Mouse (Mus musculus) heart, embryonic 16.5 days (tissue): ENCODE measurements around the gene Gm5797. TPM values are rescaled to one million over a fixed set of nuclear protein-coding genes. Genes with fewer than 3 reads are reported as not detected.
"Not testable (repeated sequence)": the region's sequence is repeated elsewhere in the genome, so short reads cannot be mapped to it uniquely, and the experiment has no call there.

Source experiments
- ATAC-seq: fragments of 200-750 bp; cut with Nextera tagmentation; replicated peaks from 2 replicates; pipeline ENCODE4 v1.8.0; 2017; ENCODE audit warnings: moderate number of reproducible peaks; ENCODE audit not compliant: insufficient read depth, low FRiP score; ENCODE audit errors: extremely low read depth
- H3K27ac ChIP-seq: fragments of 300-500 bp; sonication (generic); 2 replicates; pipeline ENCODE4 v1.5.1; 2014; ENCODE audit warnings: mild to moderate bottlenecking, low read length, control low read depth, moderate library complexity
- H3K27me3 ChIP-seq: fragments of 300-500 bp; sonication (generic); 2 replicates; pipeline ENCODE4 v1.6.1; 2014; ENCODE audit warnings: low read length, mixed read lengths; ENCODE audit not compliant: control insufficient read depth, insufficient read depth
- H3K36me3 ChIP-seq: fragments of 300-500 bp; sonication (generic); 2 replicates; pipeline ENCODE4 v1.6.1; 2014; ENCODE audit not compliant: control insufficient read depth, insufficient read depth
- H3K4me1 ChIP-seq: fragments of 300-500 bp; sonication (generic); 2 replicates; pipeline ENCODE4 v1.6.1; 2014; ENCODE audit warnings: low read length, mixed read lengths; ENCODE audit not compliant: control insufficient read depth, insufficient read depth
- H3K4me2 ChIP-seq: fragments of 300-500 bp; sonication (generic); 2 replicates; pipeline ENCODE4 v1.6.1; 2014; ENCODE audit warnings: low read depth, mild to moderate bottlenecking, control low read depth, low read length
- H3K4me3 ChIP-seq: fragments of 300-500 bp; sonication (generic); 2 replicates; pipeline ENCODE4 v1.5.1; 2014; ENCODE audit warnings: mild to moderate bottlenecking, control low read depth, low read length
- H3K9ac ChIP-seq: fragments of 300-500 bp; sonication (generic); 2 replicates; pipeline ENCODE4 v1.6.1; 2014; ENCODE audit warnings: low read length, control low read depth
- H3K9me3 ChIP-seq: fragments of 300-500 bp; sonication (generic); replicated peaks from 2 replicates; pipeline ENCODE4 v1.6.1; 2016; ENCODE audit warnings: low read length; ENCODE audit not compliant: control insufficient read depth
- WGBS: fragments of 180-500 bp; shearing (Covaris S2); extraction: QIAGEN DNeasy Blood & Tissue Kit; methylation state at CpG from one replicate; pipeline ENCODE4 v1.1.7; 2014; 5-methylcytosine and 5-hydroxymethylcytosine counted together
- polyA plus RNA-seq: library from polyadenylated mRNA; unstranded; fragments of >200 nt; fragmentation: Nextera tagmentation; extraction: Ambion mirVana; gene quantifications from 2 replicates; pipeline ENCODE4 v1.2.1, GENCODE M21; 2015

Gm5797 gene
- polyA plus RNA-seq = not detected in 2 replicates

DNA sequence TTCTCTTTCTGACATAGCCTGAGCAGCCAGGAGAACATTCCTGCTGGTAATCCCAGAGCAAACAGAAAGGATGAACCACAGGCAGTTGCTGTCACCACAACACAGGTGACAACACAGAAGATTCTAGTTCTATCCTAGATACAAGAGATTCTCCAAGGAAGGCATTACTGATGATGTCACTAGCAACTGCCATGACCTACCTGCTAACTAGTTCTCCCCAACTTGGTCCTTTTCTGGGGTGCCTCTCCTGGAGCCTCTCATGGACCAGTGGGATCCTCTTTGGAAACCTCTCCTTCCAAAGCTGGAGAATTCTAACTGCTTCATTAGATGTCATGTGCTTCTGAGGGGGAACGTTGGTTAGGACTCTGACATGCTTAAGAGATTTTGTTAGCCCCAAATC lies at the start of gene Gm5797:
Gene Gm5797, minus strand, starts transcription at position 101 of the 400 bp plus-strand sequence.
- ATAC-seq, H3K9me3 ChIP-seq, H3K4me1 ChIP-seq, H3K4me3 ChIP-seq, H3K36me3 ChIP-seq, H3K27me3 ChIP-seq, H3K4me2 ChIP-seq, H3K27ac ChIP-seq, H3K9ac ChIP-seq: not testable (repeated sequence)
- no CpG with 5 or more reads among the region's 1 CpGs for WGBS

DNA sequence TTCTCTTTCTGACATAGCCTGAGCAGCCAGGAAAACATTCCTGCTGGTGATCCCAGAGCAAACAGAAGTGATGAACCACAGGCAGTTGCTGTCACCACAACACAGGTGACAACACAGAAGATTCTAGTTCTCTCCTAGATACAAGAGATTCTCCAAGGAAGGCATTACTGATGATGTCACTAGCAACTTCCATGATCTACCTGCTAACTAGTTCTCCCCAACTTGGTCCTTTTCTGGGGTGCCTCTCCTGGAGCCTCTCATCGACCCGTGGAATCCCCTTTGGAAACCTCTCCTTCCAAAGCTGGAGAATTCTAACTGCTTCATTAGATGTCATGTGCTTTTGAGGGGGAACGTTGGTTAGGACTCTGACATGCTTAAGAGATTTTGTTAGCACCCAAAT lies 32.8 kb upstream of the Gm5797 start, which contains the start of gene Gm8374:
Gene Gm8374, minus strand, starts transcription at position 101 of the 400 bp plus-strand sequence.
- H3K9me3 ChIP-seq, ATAC-seq, H3K9ac ChIP-seq, H3K27ac ChIP-seq, H3K27me3 ChIP-seq, H3K4me2 ChIP-seq, H3K4me3 ChIP-seq, H3K4me1 ChIP-seq, H3K36me3 ChIP-seq: not testable (repeated sequence)
- WGBS = 76% methylated on average over 3 of the region's 3 CpGs

DNA sequence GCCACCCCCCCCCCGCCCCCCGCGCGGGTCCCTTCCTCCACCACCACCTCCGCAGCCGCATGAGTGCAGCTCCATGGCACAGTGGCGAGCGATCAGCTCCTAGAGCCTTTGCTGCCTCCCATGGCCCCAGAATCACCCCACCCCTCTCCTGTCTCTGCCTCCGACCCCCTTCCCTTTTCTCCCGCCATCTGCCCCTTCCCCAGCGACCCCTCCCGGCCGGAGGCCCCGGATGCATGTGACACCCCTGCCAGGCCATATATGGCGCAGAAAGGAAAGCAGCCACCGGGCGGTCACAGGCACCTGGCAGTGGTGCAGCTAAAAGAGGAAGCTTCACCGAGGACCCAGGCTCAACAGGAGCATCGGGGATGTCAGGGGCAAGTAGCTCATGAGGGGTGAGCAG lies 17.1 kb downstream of the Gm5797 start:
- H3K4me3 ChIP-seq = peak overlapping the region; percentile 56
- H3K4me2 ChIP-seq = peak overlapping the region; percentile 69
- not testable (repeated sequence) for H3K36me3 ChIP-seq, H3K9me3 ChIP-seq, H3K27me3 ChIP-seq, H3K4me1 ChIP-seq, ATAC-seq, H3K27ac ChIP-seq
- WGBS = 2% methylated on average over 12 of the region's 19 CpGs
- peak overlapping the region; percentile 67 for H3K9ac ChIP-seq

DNA sequence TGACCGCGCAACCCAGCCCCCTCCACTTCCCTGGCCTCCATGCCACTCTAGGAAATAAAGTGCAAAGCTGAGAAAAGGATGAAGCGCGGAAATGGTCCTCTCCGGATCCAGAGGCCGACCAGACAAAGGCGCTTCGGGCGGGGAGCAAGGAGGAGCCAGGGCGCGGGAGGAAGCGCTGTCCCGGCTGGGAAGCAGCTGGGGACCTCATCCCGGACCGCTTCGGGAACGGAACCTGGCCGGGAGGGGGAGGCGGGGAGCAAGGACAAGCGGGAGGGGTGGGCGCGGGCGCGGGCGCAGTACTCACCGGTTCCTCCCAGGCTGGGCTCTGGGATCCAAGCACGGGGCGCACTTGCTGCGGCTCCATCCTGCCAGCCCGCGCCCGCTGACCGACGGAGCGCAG lies 17.5 kb downstream of the Gm5797 start, which contains the start of gene Gm3739:
Gene Gm3739, minus strand, starts transcription at position 389 of the 400 bp plus-strand sequence.
- H3K9me3 ChIP-seq, H3K36me3 ChIP-seq, H3K27me3 ChIP-seq, ATAC-seq, H3K27ac ChIP-seq, H3K4me1 ChIP-seq: not testable (repeated sequence)
- H3K4me2 ChIP-seq = peak within 1 kb of the TSS; percentile 69
- 0% methylated on average over 8 of the region's 35 CpGs for WGBS
- peak within 1 kb of the TSS; percentile 56 for H3K4me3 ChIP-seq
- peak within 1 kb of the TSS; percentile 67 for H3K9ac ChIP-seq

Other genes starting within 250 kb of the Gm5797 start
- 1.1 and 1.5 TPM in 2 replicates for gene Gm3696, start 231.8 kb downstream of the Gm5797 start, polyA plus RNA-seq
- 0.08 TPM in 1 of 2 replicates, not detected in the other for gene Gm6676, start 207.0 kb downstream of the Gm5797 start, polyA plus RNA-seq
- 2.5 and 3.0 TPM in 2 replicates for gene Gm3512, start 157.9 kb downstream of the Gm5797 start, polyA plus RNA-seq
- 0.08 TPM in 1 of 2 replicates, not detected in the other for gene Gm16434, start 137.9 kb downstream of the Gm5797 start, polyA plus RNA-seq
- gene Gm3727, start 67.7 kb downstream of the Gm5797 start, polyA plus RNA-seq = not detected in 2 replicates
- 1.0 and 1.2 TPM in 2 replicates for gene Gm3739, start 17.3 kb downstream of the Gm5797 start, polyA plus RNA-seq
- gene Gm8374, start 32.7 kb upstream of the Gm5797 start, polyA plus RNA-seq = not detected in 2 replicates
- gene Gm3755, start 118.5 kb upstream of the Gm5797 start, polyA plus RNA-seq = 0.17 TPM in 1 of 2 replicates, not detected in the other
- 0.92 TPM in 1 of 2 replicates, not detected in the other for gene Gm3752, start 151.4 kb upstream of the Gm5797 start, polyA plus RNA-seq
- gene Gm3558, start 236.2 kb upstream of the Gm5797 start, polyA plus RNA-seq = 0.17 and 0.33 TPM in 2 replicates